Mouse (Mus musculus): ENCODE data around the gene Ryk. TPM values are rescaled to one million over a fixed set of nuclear protein-coding genes. Genes with fewer than 3 reads are reported as not detected.

The Ryk gene
- polyA plus RNA-seq (2012; ENCODE audit: low replicate concordance) = 0.99 and 3.7 TPM in 2 replicates

DNA sequence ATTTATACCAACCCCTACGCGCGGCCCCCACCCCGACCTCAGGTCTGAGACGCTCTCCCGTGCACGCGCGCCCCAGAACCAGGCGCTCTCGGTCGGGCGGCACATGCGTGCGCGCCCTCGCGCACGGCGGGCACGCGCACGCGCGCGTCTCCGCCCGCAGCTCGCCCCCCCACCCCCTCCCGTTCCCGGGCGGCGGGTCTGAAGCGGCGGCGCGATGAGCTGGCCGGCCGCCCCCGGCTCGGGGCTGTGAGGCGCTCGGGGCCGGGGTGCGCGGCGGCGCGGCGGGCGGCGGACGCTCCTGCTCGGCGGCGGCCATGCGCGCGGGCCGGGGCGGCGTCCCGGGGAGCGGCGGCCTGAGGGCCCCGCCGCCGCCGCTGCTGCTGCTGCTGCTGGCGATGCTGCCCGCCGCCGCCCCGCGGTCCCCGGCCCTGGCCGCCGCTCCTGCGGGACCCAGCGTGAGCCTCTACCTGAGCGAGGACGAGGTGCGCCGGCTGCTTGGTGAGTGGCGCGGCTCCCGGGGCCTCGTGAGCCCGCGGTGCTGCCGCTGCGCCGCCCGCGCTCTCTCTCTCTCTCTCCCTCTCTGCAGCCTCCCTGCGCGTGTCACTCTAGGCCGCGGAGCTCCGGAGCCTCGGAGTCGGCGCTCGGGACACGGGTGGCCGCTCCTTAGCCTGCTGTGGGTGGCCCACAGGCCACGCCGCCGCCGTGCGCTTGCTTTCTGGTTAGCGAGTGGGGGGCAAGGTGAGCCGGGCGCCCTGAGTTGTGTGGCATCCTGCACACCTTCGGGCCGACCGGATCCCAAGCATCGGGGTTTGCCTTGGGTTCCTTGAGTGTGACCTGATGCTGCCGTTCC is at the start of gene Ryk:
Gene Ryk, plus strand, starts transcription at position 176 of the 850 bp plus-strand sequence.

Other genes starting within 250 kb of the Ryk start
- gene Anapc13, start 208.6 kb upstream of the Ryk start, polyA plus RNA-seq (2012; ENCODE audit: low replicate concordance) = 29.1 and 47.0 TPM in 2 replicates
- 13.1 and 53.4 TPM in 2 replicates for gene Cep63, start 208.4 kb upstream of the Ryk start, polyA plus RNA-seq (2012; ENCODE audit: low replicate concordance)
- 1.3 and 2.6 TPM in 2 replicates for gene Amotl2, start 118.2 kb upstream of the Ryk start, polyA plus RNA-seq (2012; ENCODE audit: low replicate concordance)
- 1.3 and 4.7 TPM in 2 replicates for gene Slco2a1, start 153.8 kb downstream of the Ryk start, polyA plus RNA-seq (2012; ENCODE audit: low replicate concordance)